Mouse (Mus musculus) stomach, embryonic 16.5 days (tissue): ENCODE data around the gene Sipa1. TPM values are rescaled to one million over a fixed set of nuclear protein-coding genes. Genes with fewer than 3 reads are reported as not detected.

Experiments
- ATAC-seq: fragments of 200-750 bp; cut with Nextera tagmentation; 2 replicates; pipeline ENCODE4 v1.8.0; 2017; ENCODE audit warnings: moderate number of reproducible peaks, moderate TSS enrichment; ENCODE audit not compliant: insufficient read depth, low FRiP score
- H3K27ac ChIP-seq: fragments of 300-500 bp; sonication (generic); 2 replicates; pipeline ENCODE4 v1.5.1; 2014; ENCODE audit warnings: low read length
- H3K27me3 ChIP-seq: fragments of 300-500 bp; sonication (generic); 2 replicates; pipeline ENCODE4 v1.6.1; 2014; ENCODE audit warnings: low read length, control low read depth, mixed read lengths; ENCODE audit not compliant: control insufficient read depth, insufficient read depth
- H3K36me3 ChIP-seq: fragments of 300-500 bp; sonication (generic); 2 replicates; pipeline ENCODE4 v1.6.1; 2014; ENCODE audit warnings: low read length; ENCODE audit not compliant: control insufficient read depth, insufficient read depth
- H3K4me1 ChIP-seq: fragments of 300-500 bp; sonication (generic); 2 replicates; pipeline ENCODE4 v1.6.1; 2014; ENCODE audit warnings: low read length, control low read depth, mixed read lengths; ENCODE audit not compliant: control insufficient read depth, insufficient read depth
- H3K4me2 ChIP-seq: fragments of 300-500 bp; sonication (generic); 2 replicates; pipeline ENCODE4 v1.6.1; 2014; ENCODE audit warnings: low read depth, low read length, mixed read lengths
- H3K4me3 ChIP-seq: fragments of 300-500 bp; sonication (generic); replicated peaks from 2 replicates; pipeline ENCODE4 v1.5.1; 2014; ENCODE audit warnings: mild to moderate bottlenecking, low read length
- H3K9ac ChIP-seq: fragments of 300-500 bp; sonication (generic); 2 replicates; pipeline ENCODE4 v1.6.1; 2014; ENCODE audit warnings: low read length
- H3K9me3 ChIP-seq: fragments of 300-500 bp; sonication (generic); replicated peaks from 2 replicates; pipeline ENCODE4 v1.6.1; 2016; ENCODE audit warnings: low read length, control low read depth; ENCODE audit not compliant: control insufficient read depth
- WGBS: fragments of 180-500 bp; shearing (Covaris S2); extraction: QIAGEN DNeasy Blood & Tissue Kit; methylation state at CpG from one replicate; pipeline ENCODE4 v1.1.7; 2014; 5-methylcytosine and 5-hydroxymethylcytosine counted together
- microRNA-seq: library from miRNA; unstranded; fragments of <30 nt; microRNA quantifications from one replicate; pipeline ENCODE4, GENCODE M21; 2016
- polyA plus RNA-seq: library from polyadenylated mRNA; unstranded; fragments of >200 nt; fragmentation: Nextera tagmentation; extraction: Ambion mirVana; gene quantifications from 2 replicates; pipeline ENCODE4 v1.2.1, GENCODE M21; 2015

Gene Sipa1
- polyA plus RNA-seq, 1 experiment from 2014 or later, result 18.1 TPM

DNA sequence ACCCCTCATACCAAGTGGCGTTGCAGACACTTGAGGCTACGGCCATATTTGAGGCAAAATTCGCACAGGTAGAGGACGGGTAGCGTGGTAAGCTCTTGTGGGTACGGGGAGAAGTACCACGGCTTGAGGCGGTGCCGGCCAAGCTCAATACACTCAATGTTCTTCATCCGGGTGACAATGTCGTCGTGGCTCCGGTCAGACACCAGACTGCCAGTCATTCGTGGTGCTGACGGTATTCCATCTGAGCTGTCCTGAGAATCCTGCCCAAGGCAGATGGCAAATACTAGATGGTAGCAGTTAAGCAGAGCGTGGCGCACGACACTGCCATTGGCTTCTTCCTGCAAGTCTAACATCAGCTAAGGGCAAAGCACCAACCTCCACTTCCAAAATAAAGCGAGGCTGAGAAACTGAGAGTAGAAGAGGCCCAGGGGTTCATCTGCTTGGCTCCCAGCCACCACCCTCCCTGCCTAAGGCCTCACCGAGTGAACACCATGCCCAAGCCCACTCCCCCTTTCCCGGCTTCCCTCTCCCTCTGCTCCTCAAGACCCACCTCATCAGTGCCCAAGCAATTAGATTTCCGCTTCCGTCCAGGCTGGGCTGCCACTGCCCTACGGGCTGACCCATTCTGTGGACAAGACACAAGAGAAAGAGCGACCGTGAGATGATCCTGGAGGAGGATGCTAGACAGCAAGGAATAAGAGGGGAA, 55.6 kb downstream of the Sipa1 start:
- Histone ChIP-seq H3K27me3 (no peaks in the 10 kb centered on the region), H3K4me2 (no peak overlapping the region), H3K4me3 (no peak overlapping the region), H3K9me3 (no peaks in the 10 kb centered on the region), H3K9ac (no peak overlapping the region), H3K4me1 (peaks cover 20% of the 10 kb centered on the region), H3K36me3 (peaks cover 28% of the 10 kb centered on the region), H3K27ac (no peak overlapping the region)
- no peak for ATAC-seq
- 92% methylated on average over 26 of the region's 26 CpGs for WGBS

GRCm38 (mm10) chr19:5606196-5606595, 57.3 kb downstream of the Sipa1 start:
- Histone ChIP-seq H3K4me2 (no peak overlapping the region), H3K36me3 (peaks cover 28% of the 10 kb centered on the region), H3K4me1 (peaks cover 26% of the 10 kb centered on the region), H3K27ac (no peak overlapping the region), H3K27me3 (no peaks in the 10 kb centered on the region), H3K9me3 (no peaks in the 10 kb centered on the region), H3K4me3 (no peak overlapping the region), H3K9ac (no peak overlapping the region)
- 82% methylated on average over 8 of the region's 8 CpGs for WGBS
- no peak for ATAC-seq

GRCm38 (mm10) chr19:5605126-5605525, 58.4 kb downstream of the Sipa1 start:
- Histone ChIP-seq H3K4me3 (no peak overlapping the region), H3K9me3 (no peaks in the 10 kb centered on the region), H3K9ac (no peak overlapping the region), H3K36me3 (peaks cover 28% of the 10 kb centered on the region), H3K27me3 (no peaks in the 10 kb centered on the region), H3K4me1 (peaks cover 22% of the 10 kb centered on the region), H3K4me2 (no peak overlapping the region), H3K27ac (no peak overlapping the region)
- WGBS, result 88% methylated on average over 7 of the region's 7 CpGs
- no peak for ATAC-seq

DNA sequence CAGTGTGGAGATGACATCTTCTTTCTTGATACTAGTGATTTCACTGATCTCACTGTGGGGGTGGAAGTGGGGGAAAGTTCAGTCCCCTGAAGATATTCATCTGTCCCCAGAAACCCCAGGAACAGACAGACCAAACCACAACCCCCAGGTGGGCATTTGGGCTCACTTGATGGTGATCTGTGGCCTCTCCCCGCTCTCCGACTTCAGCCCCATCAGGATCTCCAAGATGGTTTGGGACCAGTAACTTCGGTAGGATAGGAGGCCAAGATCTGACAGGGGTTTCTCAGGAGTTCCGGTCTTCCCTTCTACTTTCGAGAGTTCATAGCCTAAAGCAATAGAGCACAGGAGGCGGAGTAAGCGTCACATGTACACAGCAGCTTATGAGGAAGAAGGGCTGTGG, 59.8 kb downstream of the Sipa1 start:
- Histone ChIP-seq H3K27me3 (no peaks in the 10 kb centered on the region), H3K27ac (no peak overlapping the region), H3K4me1 (peaks cover 15% of the 10 kb centered on the region), H3K4me2 (no peak overlapping the region), H3K36me3 (peaks cover 28% of the 10 kb centered on the region), H3K9ac (no peak overlapping the region), H3K4me3 (no peak overlapping the region), H3K9me3 (no peaks in the 10 kb centered on the region)
- 84% methylated on average over 7 of the region's 7 CpGs for WGBS
- ATAC-seq, result no peak

DNA sequence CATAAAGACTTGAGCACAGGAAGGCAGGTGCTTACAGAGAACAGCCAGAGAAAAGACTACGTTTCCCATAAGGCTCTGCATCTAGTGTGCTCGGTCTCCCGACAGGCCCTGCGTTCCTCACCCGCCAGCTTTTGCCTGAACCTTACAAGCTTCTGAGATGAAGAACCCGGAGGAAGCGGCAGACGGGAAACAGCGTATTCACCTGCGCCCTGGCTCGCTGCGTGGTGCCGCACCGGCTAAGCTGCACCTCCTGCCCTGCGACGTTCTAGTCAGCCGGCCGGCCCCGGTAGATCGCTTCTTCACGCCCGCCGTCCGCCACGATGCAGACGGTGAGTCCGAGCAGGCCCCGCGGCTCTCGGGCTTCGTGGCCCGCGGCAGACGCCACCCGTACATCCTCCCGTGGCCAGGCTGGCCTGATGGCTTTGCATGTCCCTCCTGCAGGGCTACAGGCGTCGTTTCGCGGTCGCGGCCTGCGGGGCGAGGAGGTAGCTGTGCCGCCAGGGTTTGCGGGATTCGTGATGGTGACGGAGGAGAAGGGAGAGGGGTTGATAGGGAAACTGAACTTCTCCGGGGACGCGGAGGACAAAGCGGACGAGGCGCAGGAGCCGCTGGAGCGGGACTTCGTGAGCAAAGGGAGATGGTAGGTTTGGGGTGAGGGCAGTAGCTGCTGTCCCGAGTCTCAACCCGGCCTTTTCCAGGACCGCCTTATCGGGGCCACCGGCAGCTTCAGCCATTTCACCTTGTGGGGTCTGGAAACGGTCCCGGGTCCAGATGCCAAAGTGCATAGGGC, 61.6 kb downstream of the Sipa1 start, which contains the start of gene Rnaseh2c:
Gene Rnaseh2c (plus strand): TSS at position 122 of the 790 bp plus-strand sequence.
- H3K27me3 ChIP-seq, result no peaks in the 10 kb centered on the region
- no peaks in the 10 kb centered on the region for H3K9me3 ChIP-seq
- peak within 1 kb of the TSS; percentile 60 for H3K4me3 ChIP-seq
- H3K4me2 ChIP-seq, result peak within 1 kb of the TSS; percentile 95
- under 1% methylated on average over 64 of the region's 64 CpGs for WGBS
- peaks cover 10% of the 10 kb centered on the region for H3K4me1 ChIP-seq
- H3K9ac ChIP-seq, result peak within 1 kb of the TSS; percentile 94
- peaks cover 21% of the 10 kb centered on the region for H3K36me3 ChIP-seq
- peak within 1 kb of the TSS; percentile 84 for H3K27ac ChIP-seq
- ATAC-seq, result peak; percentile 91

Small RNA genes within 50 kb of the gene (microRNA-seq; reads per million reads assigned to microRNA genes)
- gene Mir6987, result not detected

Other genes with a start within 250 kb of the Sipa1 start
- 203 and 207 TPM in 2 replicates for gene Drap1, start 238.7 kb downstream of the Sipa1 start, polyA plus RNA-seq
- gene AI837181, start 238.6 kb downstream of the Sipa1 start, polyA plus RNA-seq, result 14.3 and 14.8 TPM in 2 replicates
- gene Fosl1, start 216.2 kb downstream of the Sipa1 start, polyA plus RNA-seq, result not detected in 2 replicates
- gene Ccdc85b, start 205.8 kb downstream of the Sipa1 start, polyA plus RNA-seq, result 4.7 and 5.7 TPM in 2 replicates
- gene Fibp, start 203.1 kb downstream of the Sipa1 start, polyA plus RNA-seq, result 98.3 and 102 TPM in 2 replicates
- gene Ctsw, start 195.2 kb downstream of the Sipa1 start, polyA plus RNA-seq, result 1.6 and 2.2 TPM in 2 replicates
- gene Efemp2, start 189.8 kb downstream of the Sipa1 start, polyA plus RNA-seq, result 156 and 167 TPM in 2 replicates
- gene Mus81, start 175.3 kb downstream of the Sipa1 start, polyA plus RNA-seq, result 36.5 and 37.6 TPM in 2 replicates
- 2,233 and 2,288 TPM in 2 replicates for gene Cfl1, start 173.3 kb downstream of the Sipa1 start, polyA plus RNA-seq
- gene 1700020D05Rik, start 159.9 kb downstream of the Sipa1 start, polyA plus RNA-seq, result 0.13 TPM in 1 of 2 replicates, not detected in the other
- 9.5 and 10.8 TPM in 2 replicates for gene Snx32, start 153.2 kb downstream of the Sipa1 start, polyA plus RNA-seq
- 21.5 and 29.5 TPM in 2 replicates for gene Ovol1, start 103.1 kb downstream of the Sipa1 start, polyA plus RNA-seq
- gene Ap5b1, start 95.7 kb downstream of the Sipa1 start, polyA plus RNA-seq, result 7.4 and 7.8 TPM in 2 replicates
- 109 and 125 TPM in 2 replicates for gene Rnaseh2c, start 61.8 kb downstream of the Sipa1 start, polyA plus RNA-seq
- 43.3 and 45.2 TPM in 2 replicates for gene Kat5, start 53.5 kb downstream of the Sipa1 start, polyA plus RNA-seq
- gene Rela, start 26.2 kb downstream of the Sipa1 start, polyA plus RNA-seq, result 47.9 and 50.3 TPM in 2 replicates
- gene Map3k11, start 25.0 kb upstream of the Sipa1 start, polyA plus RNA-seq, result 20.0 and 20.2 TPM in 2 replicates
- 17.2 and 17.4 TPM in 2 replicates for gene Pcnx3, start 25.2 kb upstream of the Sipa1 start, polyA plus RNA-seq
- gene Kcnk7, start 40.7 kb upstream of the Sipa1 start, polyA plus RNA-seq, result 2.0 and 2.2 TPM in 2 replicates
- 51.2 and 63.2 TPM in 2 replicates for gene Ehbp1l1, start 62.6 kb upstream of the Sipa1 start, polyA plus RNA-seq
- 64.6 and 66.5 TPM in 2 replicates for gene Fam89b, start 65.9 kb upstream of the Sipa1 start, polyA plus RNA-seq
- gene Ltbp3, start 77.2 kb upstream of the Sipa1 start, polyA plus RNA-seq, result 22.8 and 24.6 TPM in 2 replicates
- gene Scyl1, start 107.7 kb upstream of the Sipa1 start, polyA plus RNA-seq, result 66.3 and 67.8 TPM in 2 replicates
- 27.4 and 29.5 TPM in 2 replicates for gene Frmd8, start 211.6 kb upstream of the Sipa1 start, polyA plus RNA-seq
- 5.1 and 5.5 TPM in 2 replicates for gene Slc25a45, start 214.1 kb upstream of the Sipa1 start, polyA plus RNA-seq
- 1.7 and 1.8 TPM in 2 replicates for gene Tigd3, start 230.4 kb upstream of the Sipa1 start, polyA plus RNA-seq
- 117 and 127 TPM in 2 replicates for gene Dpf2, start 249.3 kb upstream of the Sipa1 start, polyA plus RNA-seq